Mouse (Mus musculus): ENCODE results near the gene Gm10096. TPM values are rescaled to one million over a fixed set of nuclear protein-coding genes. Genes with fewer than 3 reads are reported as not detected.
"Not testable (repeated sequence)": the region's sequence is repeated elsewhere in the genome, so short reads cannot be mapped to it uniquely, and the experiment has no call there.

Gm10096 gene
- total RNA-seq (2014; rRNA removed; ENCODE audit: low replicate concordance) (not detected in 2 replicates), polyA plus RNA-seq (2015; fragmentation: Nextera tagmentation; extraction: Ambion mirVana) (not detected in 2 replicates)

GRCm38 (mm10) chrX:28954602-28955001 is at the start of gene Gm10096:
TSS of gene Gm10096 (minus strand) at chrX:28954702.
- H3K9me3 ChIP-seq (replicated peaks; ENCODE audit: control insufficient read depth, low read length); H3K4me2 ChIP-seq (ENCODE audit: low read depth, low read length); H3K9ac ChIP-seq (replicated peaks; ENCODE audit: low read depth, low read length); H3K4me3 ChIP-seq (ENCODE audit: low read depth, low read length); H3K27ac ChIP-seq (ENCODE audit: low read depth); H3K4me1 ChIP-seq (ENCODE audit: control insufficient read depth, insufficient read depth); DNase-seq (ENCODE audit: low spot score); ATAC-seq (ENCODE audit: insufficient read depth, low read depth); H3K27me3 ChIP-seq (ENCODE audit: control insufficient read depth, insufficient read depth, low read length); H3K36me3 ChIP-seq (replicated peaks; ENCODE audit: control insufficient read depth, insufficient read depth, low read length): not testable (repeated sequence)
- no CpG with 5 or more reads among the region's 5 CpGs for WGBS

Data from heart, postnatal 0 days (tissue).